Mouse (Mus musculus) G1E (cell line): Measurements from ENCODE around the gene Gm27021. TPM values are rescaled to one million over a fixed set of nuclear protein-coding genes. Genes with fewer than 3 reads are reported as not detected.

Experiments
- ATAC-seq: 2 replicates; pipeline ENCODE4 v1.8.0; 2016; ENCODE audit warnings: mild to moderate bottlenecking; ENCODE audit not compliant: insufficient number of reproducible peaks, poor library complexity, low FRiP score, severe bottlenecking; ENCODE audit errors: extremely low read depth
- DNase-seq: peaks from one replicate; pipeline ENCODE4 v3.0.0; 2012; ENCODE audit warnings: low spot score
- H3K27me3 ChIP-seq: 2 replicates; pipeline ENCODE4 v1.6.1; 2012; ENCODE audit warnings: mild to moderate bottlenecking, low read length, inconsistent platforms; ENCODE audit not compliant: insufficient read depth
- H3K36me3 ChIP-seq: replicated peaks from 2 replicates; pipeline ENCODE3; 2012; ENCODE audit warnings: mild to moderate bottlenecking, inconsistent platforms
- H3K4me1 ChIP-seq: 2 replicates; pipeline ENCODE4 v1.6.1; 2012; ENCODE audit warnings: low read depth, low read length, inconsistent platforms, mixed read lengths; ENCODE audit not compliant: insufficient read depth
- H3K4me3 ChIP-seq: 2 replicates; pipeline ENCODE4 v1.5.1; 2012; ENCODE audit warnings: low read depth, mild to moderate bottlenecking, inconsistent platforms, low read length, moderate library complexity, mixed read lengths
- H3K9me3 ChIP-seq: replicated peaks from 2 replicates; pipeline ENCODE4 v1.6.1; 2012; ENCODE audit warnings: inconsistent platforms
- CTCF ChIP-seq: IDR thresholded peaks from 2 replicates; pipeline ENCODE4 v1.5.1; 2012; ENCODE audit warnings: low read depth, low read length, inconsistent platforms, mixed read lengths
- GATA1 ChIP-seq: IDR thresholded peaks from 2 replicates; pipeline ENCODE4 v1.6.1; 2012; ENCODE audit warnings: borderline replicate concordance, low read length, inconsistent platforms, mixed read lengths
- GATA2 ChIP-seq: IDR thresholded peaks from 2 replicates; pipeline ENCODE4 v1.6.1; 2012; ENCODE audit warnings: low read depth, low read length, inconsistent platforms, borderline replicate concordance
- POLR2AphosphoS5 ChIP-seq: IDR thresholded peaks from 2 replicates; pipeline ENCODE4 v1.6.1; 2012; ENCODE audit warnings: low read depth, low read length, inconsistent platforms; ENCODE audit not compliant: insufficient replicate concordance
- TAL1 ChIP-seq: conservative IDR thresholded peaks from 2 replicates; pipeline ENCODE4 v1.6.1; 2012; ENCODE audit warnings: low read depth, low read length, inconsistent platforms, mixed read lengths
- polyA plus RNA-seq: library from polyadenylated mRNA; stranded (reverse); fragments of >175 nt; gene quantifications from 2 replicates; pipeline ENCODE4 v1.2.3, GENCODE M21; 2012
- total RNA-seq, 2 experiments: library from RNA; stranded (forward) in 1 of 2; stranded (reverse) in 1 of 2; fragments of 200-1000 nt in 1 of 2; fragments of >200 nt in 1 of 2; fragmentation: Nextera tagmentation in 1 of 2; gene quantifications; 2 replicates each; pipeline ENCODE4 v1.2.3; 2014 to 2017

Gm27021 gene
- total and polyA plus RNA-seq, 3 experiments: 0.77 TPM; not detected in 2

DNA sequence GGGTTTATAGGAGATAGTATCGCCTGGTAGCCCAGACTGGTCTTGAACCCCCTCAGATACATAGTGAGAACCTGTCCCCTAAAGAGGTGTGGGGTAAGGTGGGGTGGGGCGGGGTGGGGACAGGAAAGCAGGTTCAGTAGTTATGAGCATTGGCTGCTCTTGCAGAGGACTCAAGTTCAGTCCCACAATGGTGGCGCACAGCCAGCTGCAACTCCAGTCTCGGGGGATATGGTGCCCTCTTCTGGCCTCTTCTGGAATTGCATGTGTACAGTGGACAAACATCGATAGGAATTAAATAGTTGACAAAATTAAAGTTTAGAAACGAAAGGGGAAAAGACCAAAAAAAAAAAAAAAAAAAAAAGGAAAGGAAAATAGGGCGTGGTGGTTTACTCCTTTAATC lies 68.4 kb downstream of the Gm27021 start:
- Histone ChIP-seq H3K36me3 (no peaks in the 10 kb centered on the region), H3K4me1 (0 out of 2 replicates have a peak, but pooled peaks cover 3% of the 10 kb centered on the region), H3K9me3 (peaks cover 6% of the 10 kb centered on the region), H3K4me3 (no peak overlapping the region), H3K27me3 (peaks cover 25% of the 10 kb centered on the region)
- DNase-seq (peak; percentile 35), ATAC-seq (no peak)
- TF ChIP-seq CTCF: peak; percentile 83
- no peak for TF ChIP-seq GATA2

DNA sequence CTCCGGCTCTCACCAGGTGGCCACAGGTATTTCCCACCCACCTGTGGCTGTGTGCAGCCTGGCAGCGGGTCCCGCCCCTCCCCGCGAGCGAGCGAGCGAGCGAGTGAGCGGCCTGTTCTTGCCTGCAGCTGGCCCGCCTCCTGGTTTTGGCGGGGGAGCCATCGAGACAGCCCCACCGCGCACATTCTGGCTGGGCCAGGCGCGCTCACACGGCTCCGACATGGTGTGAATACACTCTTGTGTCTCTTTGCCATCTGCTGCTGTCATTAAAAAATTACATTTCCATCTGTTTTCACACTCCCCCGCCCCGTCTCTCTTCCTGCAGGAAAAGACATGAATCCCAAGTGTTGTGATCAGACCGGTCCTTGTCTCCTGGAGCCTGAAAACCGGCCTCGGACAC lies 69.3 kb downstream of the Gm27021 start:
- no peak for ATAC-seq
- Histone ChIP-seq H3K27me3 (peaks cover 25% of the 10 kb centered on the region), H3K4me3 (no peak overlapping the region), H3K36me3 (no peaks in the 10 kb centered on the region), H3K9me3 (peaks cover 7% of the 10 kb centered on the region), H3K4me1 (0 out of 2 replicates have a peak, but pooled peaks cover 3% of the 10 kb centered on the region)
- TF ChIP-seq POLR2AphosphoS5 (no peak), GATA2 (no peak), CTCF (no peak), TAL1 (no peak), GATA1 (no peak)
- no peak for DNase-seq

DNA sequence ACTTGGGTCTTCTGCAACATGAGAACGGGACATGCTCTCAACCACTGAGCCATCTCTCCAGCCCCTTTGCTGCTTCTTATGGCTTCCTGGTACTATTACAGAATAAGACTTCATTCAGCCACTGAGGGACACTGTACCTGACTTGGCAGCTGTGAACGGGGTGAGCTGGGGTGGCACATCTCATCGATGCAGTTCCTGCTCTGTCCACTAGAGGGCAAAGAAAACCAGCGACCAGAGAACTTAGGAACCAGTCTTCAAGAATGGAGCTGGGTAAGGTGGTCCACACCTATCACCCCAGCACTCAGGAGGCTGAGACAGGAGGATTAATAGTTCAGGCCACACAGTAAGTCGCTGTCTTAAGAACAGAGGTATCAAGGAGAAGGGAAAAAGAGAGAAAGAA lies 71.9 kb downstream of the Gm27021 start:
- Histone ChIP-seq H3K36me3 (no peaks in the 10 kb centered on the region), H3K9me3 (peaks cover 2% of the 10 kb centered on the region; the same call in 1 of the 2 replicates), H3K4me3 (no peak overlapping the region), H3K4me1 (0 out of 2 replicates have a peak, but pooled peaks cover 3% of the 10 kb centered on the region), H3K27me3 (peaks cover 35% of the 10 kb centered on the region)
- TF ChIP-seq GATA1: no peak
- peak; percentile 89 for TF ChIP-seq CTCF
- peak; percentile 66 for DNase-seq
- no peak for ATAC-seq

DNA sequence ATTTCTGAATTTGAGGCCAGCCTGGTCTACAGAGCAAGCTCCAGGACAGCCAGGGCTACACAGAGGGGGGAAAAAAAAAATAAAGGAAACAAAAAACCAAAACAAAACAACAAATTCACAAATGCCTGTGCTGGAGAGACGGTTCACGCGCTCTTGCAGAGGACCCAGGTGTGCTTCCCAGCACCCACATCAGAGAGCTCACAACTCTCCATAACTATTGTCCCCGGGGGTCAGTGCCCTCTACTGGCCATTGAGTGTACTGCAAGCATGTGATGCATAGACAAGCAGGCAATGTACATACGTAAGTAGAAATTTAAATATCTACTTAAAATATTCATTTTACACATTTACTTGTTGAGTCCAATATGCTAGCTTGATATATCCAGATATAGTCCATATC lies 73.3 kb downstream of the Gm27021 start:
- ATAC-seq: no peak
- no peak overlapping the region for H3K4me3 ChIP-seq

DNA sequence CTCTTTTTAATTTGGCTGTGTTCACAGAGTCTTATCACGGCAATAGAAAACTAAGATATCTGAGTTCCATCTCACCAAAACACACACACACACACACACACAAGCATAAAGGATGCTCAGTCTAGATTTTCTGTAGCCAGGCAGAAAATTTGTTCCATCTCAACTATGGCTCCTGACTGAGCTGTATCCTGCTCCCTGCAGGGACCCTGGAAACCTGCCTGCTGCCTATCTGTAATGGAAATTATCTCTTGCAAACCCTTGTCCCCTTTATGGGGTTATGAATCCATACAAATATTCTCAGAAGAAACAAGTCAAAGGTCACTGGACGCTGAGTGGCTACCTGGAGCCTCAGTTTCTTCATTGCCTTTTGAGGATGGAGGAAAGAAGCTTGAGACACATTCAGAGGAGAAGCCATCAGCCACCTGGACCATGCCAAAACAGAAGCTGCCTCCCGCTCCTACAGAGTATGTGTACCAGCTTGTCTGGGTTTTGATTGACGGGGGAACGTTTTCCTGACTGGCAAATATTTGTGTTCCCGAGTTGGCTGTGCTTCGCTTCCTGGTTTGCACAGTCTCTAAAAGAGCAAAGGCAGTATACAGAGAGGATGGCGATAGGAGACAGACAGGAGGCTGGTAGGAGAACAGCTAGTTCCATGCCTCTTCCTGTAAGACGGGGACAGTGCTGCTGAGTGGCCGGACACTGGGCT lies 76.1 kb downstream of the Gm27021 start:
- Histone ChIP-seq H3K27me3 (peaks cover 20% of the 10 kb centered on the region), H3K4me1 (peaks cover 25% of the 10 kb centered on the region), H3K9me3 (peaks cover 2% of the 10 kb centered on the region; the same call in 1 of the 2 replicates), H3K4me3 (no peak overlapping the region), H3K36me3 (peaks cover 10% of the 10 kb centered on the region)
- TF ChIP-seq CTCF: no peak
- TF ChIP-seq POLR2AphosphoS5: no peak
- no peak for TF ChIP-seq TAL1
- TF ChIP-seq GATA2: no peak
- no peak for TF ChIP-seq GATA1
- ATAC-seq: no peak
- no peak for DNase-seq

More for the DNA sequence above, 73.3 kb downstream of the Gm27021 start:
- DNase-seq: no peak
- peak; percentile 58; the same call in 1 of the 2 replicates for TF ChIP-seq CTCF
- TF ChIP-seq GATA1: no peak
- Histone ChIP-seq H3K4me1 (peaks cover 10% of the 10 kb centered on the region), H3K9me3 (peaks cover 2% of the 10 kb centered on the region; the same call in 1 of the 2 replicates), H3K27me3 (peaks cover 35% of the 10 kb centered on the region), H3K36me3 (no peaks in the 10 kb centered on the region)

DNA sequence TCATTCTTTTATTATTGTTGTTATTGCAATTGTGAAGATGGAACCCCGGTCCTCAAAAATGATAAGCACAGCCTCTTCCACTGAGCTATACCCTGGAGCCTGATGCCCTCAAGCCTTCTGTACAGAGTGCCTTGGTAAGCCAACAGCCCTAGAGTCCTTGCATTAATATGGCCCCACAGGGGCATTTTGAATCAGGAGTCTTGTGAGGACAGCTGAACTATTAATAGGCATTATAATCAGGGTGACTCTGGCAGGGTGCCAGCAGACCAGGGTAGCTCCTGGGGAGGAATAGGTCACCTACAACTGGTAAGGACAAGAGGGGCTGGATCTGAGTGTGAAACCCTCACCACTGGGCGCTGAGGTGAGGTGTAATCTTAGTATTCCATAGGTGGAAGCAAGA lies 78.0 kb downstream of the Gm27021 start:
- peaks cover 2% of the 10 kb centered on the region; the same call in 1 of the 2 replicates for H3K9me3 ChIP-seq
- DNase-seq: no peak
- no peak for ATAC-seq
- peak overlapping the region; percentile 99 for H3K4me3 ChIP-seq
- peaks cover 29% of the 10 kb centered on the region for H3K36me3 ChIP-seq
- peaks cover 16% of the 10 kb centered on the region for H3K27me3 ChIP-seq
- peaks cover 27% of the 10 kb centered on the region for H3K4me1 ChIP-seq
- TF ChIP-seq GATA2 (no peak), GATA1 (no peak), TAL1 (no peak), CTCF (no peak), POLR2AphosphoS5 (no peak)
